Mouse (Mus musculus) neural tube, embryonic 11.5 days (tissue): ENCODE data around the gene 1110008L16Rik. TPM values are rescaled to one million over a fixed set of nuclear protein-coding genes. Genes with fewer than 3 reads are reported as not detected.
"Not testable (repeated sequence)": the region's sequence is repeated elsewhere in the genome, so short reads cannot be mapped to it uniquely, and the experiment has no call there.

Experiments used
- ATAC-seq: fragments of 200-750 bp; cut with Nextera tagmentation; 2 replicates; pipeline ENCODE4 v1.8.0; 2017; ENCODE audit warnings: moderate number of reproducible peaks, mild to moderate bottlenecking, moderate TSS enrichment, moderate library complexity; ENCODE audit not compliant: insufficient read depth, low FRiP score, low TSS enrichment
- DNase-seq: peaks from one replicate; pipeline ENCODE4 v3.0.0-alpha.2; 2015; ENCODE audit warnings: low spot score
- H3K27ac ChIP-seq: fragments of 300-500 bp; sonication (generic); 2 replicates; pipeline ENCODE4 v1.5.1; 2014; ENCODE audit warnings: low read depth, mild to moderate bottlenecking, low read length
- H3K27me3 ChIP-seq: fragments of 300-500 bp; sonication (generic); 2 replicates; pipeline ENCODE4 v1.6.1; 2014; ENCODE audit warnings: mild to moderate bottlenecking, low read length, mixed read lengths; ENCODE audit not compliant: control insufficient read depth, insufficient read depth
- H3K36me3 ChIP-seq: fragments of 300-500 bp; sonication (generic); 2 replicates; pipeline ENCODE4 v1.6.1; 2014; ENCODE audit warnings: mild to moderate bottlenecking, low read length, moderate library complexity, mixed read lengths; ENCODE audit not compliant: control insufficient read depth, insufficient read depth
- H3K4me1 ChIP-seq: fragments of 300-500 bp; sonication (generic); 2 replicates; pipeline ENCODE4 v1.6.1; 2014; ENCODE audit warnings: low read length, mixed read lengths; ENCODE audit not compliant: control insufficient read depth, insufficient read depth
- H3K4me2 ChIP-seq: fragments of 300-500 bp; sonication (generic); 2 replicates; pipeline ENCODE4 v1.6.1; 2014; ENCODE audit warnings: low read depth, mild to moderate bottlenecking, moderate library complexity
- H3K4me3 ChIP-seq: fragments of 300-500 bp; sonication (generic); 2 replicates; pipeline ENCODE4 v1.5.1; 2014; ENCODE audit warnings: low read depth, low read length
- H3K9ac ChIP-seq: fragments of 300-500 bp; sonication (generic); 2 replicates; pipeline ENCODE4 v1.6.1; 2014; ENCODE audit warnings: mild to moderate bottlenecking, low read length
- H3K9me3 ChIP-seq: fragments of 300-500 bp; sonication (generic); 2 replicates; pipeline ENCODE4 v1.6.1; 2016; ENCODE audit warnings: low read length; ENCODE audit not compliant: control insufficient read depth
- WGBS: fragments of 180-500 bp; shearing (Covaris S2); extraction: QIAGEN DNeasy Blood & Tissue Kit; methylation state at CpG from one replicate; pipeline ENCODE4 v1.1.7; 2014; 5-methylcytosine and 5-hydroxymethylcytosine counted together
- polyA plus RNA-seq: library from polyadenylated mRNA; unstranded; fragments of >200 nt; fragmentation: Nextera tagmentation; extraction: Ambion mirVana; gene quantifications from 2 replicates; pipeline ENCODE4 v1.2.1, GENCODE M21; 2014

1110008L16Rik gene
- polyA plus RNA-seq, 1 experiment from 2014 or later, result 17.3 TPM

DNA sequence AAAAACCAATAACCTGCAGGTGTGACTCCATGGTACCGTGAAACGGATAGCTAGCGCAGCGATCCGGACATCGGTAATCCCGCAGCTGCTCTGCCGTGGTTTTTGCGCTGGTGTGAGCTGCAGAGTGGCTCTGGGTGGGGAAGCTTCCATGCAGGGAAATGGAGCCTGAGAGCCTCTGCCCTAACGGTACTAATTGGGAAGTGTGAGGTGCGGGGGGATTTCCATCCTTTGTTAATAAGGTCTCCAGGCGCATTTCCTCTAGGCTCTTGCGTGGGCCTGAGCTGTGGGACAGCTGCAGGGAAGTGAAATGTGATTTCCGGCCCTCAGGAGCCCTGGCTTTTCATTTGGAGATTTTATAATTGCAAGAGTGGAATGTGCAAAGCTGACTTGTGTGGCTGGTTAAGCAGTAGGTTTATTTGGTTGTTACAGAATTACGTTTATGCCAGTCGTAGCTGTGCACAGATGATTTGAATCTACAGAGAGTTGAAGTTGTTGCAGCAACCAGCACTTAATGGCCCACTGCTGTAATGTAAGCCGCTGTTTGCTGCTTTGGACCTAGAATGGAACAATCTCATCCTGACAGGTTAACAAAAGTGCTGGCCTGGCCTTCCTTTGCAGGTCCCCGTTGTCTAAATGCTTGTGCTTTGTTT is 22.4 kb downstream of the 1110008L16Rik start:
- Histone ChIP-seq H3K4me2 (no peak overlapping the region), H3K4me1 (no peaks in the 10 kb centered on the region), H3K27ac (no peak overlapping the region), H3K36me3 (no peaks in the 10 kb centered on the region), H3K27me3 (no peaks in the 10 kb centered on the region), H3K9me3 (no peaks in the 10 kb centered on the region), H3K4me3 (no peak overlapping the region), H3K9ac (no peak overlapping the region)
- ATAC-seq (no peak), DNase-seq (no peak)
- WGBS, result 86% methylated on average over 18 of the region's 18 CpGs

DNA sequence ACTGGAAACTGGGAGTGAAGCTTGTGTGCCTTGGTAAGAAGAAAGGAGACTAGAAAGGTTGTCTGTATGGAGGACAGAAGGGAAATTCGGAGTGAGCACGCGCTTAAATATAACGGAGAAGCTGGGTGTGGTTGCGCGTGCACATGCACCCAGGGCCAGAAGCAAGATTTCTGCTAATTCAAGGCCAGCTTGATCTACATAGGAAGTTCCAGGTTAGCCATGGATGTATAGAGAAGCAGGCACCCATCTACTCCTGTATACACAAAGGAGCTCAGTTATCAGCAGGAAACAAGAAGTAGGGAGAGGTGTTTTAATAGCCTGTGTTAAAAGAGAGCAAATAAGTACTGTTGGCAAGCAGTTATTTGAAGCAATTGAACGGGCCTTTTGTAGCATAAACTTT is 26.3 kb downstream of the 1110008L16Rik start:
- Histone ChIP-seq H3K4me3 (no peak overlapping the region), H3K9ac (no peak overlapping the region), H3K27ac (no peak overlapping the region), H3K27me3 (no peaks in the 10 kb centered on the region), H3K4me1 (no peaks in the 10 kb centered on the region), H3K9me3 (no peaks in the 10 kb centered on the region), H3K36me3 (no peaks in the 10 kb centered on the region), H3K4me2 (no peak overlapping the region)
- ATAC-seq (no peak), DNase-seq (no peak)
- 96% methylated on average over 7 of the region's 7 CpGs for WGBS

DNA sequence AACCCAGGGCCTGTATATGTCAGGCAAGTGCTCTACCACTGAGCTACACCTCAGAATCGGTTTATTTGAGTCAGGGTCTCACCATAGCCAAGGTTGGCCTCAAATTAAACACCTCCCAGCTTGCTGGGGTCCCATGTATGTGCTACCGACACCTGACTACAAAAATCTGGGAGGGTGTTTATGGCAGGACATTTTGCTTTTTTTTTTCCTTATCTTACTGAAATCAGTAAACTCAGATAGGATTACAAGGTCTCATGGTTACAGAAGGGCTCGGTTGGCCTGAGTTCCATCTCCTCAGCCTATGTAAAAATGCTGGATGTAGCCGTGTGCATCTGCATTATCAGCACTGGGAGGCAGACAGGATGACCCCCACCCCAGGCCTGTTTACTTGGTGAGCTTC is 29.4 kb downstream of the 1110008L16Rik start:
- DNase-seq (no peak), ATAC-seq (no peak)
- Histone ChIP-seq H3K4me3 (no peak overlapping the region), H3K4me2 (no peak overlapping the region), H3K9ac (no peak overlapping the region), H3K4me1 (no peaks in the 10 kb centered on the region), H3K9me3 (no peaks in the 10 kb centered on the region), H3K27me3 (no peaks in the 10 kb centered on the region), H3K36me3 (no peaks in the 10 kb centered on the region), H3K27ac (no peak overlapping the region)
- WGBS, result 91% methylated on average over 4 of the region's 4 CpGs

DNA sequence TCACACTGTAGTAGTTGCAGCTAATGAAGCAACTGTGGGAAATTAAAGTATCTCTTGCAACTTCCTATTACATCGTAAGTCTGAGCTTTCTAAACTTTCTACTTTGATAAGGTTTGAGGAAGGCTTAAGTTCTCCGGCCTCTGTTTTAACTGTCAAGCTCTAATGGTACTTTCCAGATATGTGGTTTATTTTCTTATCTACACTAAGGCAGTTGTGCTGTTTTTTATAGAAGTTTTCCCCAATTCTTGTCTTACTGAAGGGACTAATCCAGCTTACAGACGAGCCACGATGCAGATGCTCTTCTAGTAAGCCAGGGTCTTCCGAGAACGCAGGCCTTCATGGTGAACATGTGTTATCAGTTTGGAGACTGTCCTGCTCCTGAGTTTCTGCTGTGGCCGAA is 30.0 kb downstream of the 1110008L16Rik start:
- H3K36me3 ChIP-seq, result no peaks in the 10 kb centered on the region
- H3K27ac ChIP-seq, result no peak overlapping the region
- H3K4me1 ChIP-seq, result no peaks in the 10 kb centered on the region
- H3K9ac ChIP-seq, result no peak overlapping the region
- H3K4me3 ChIP-seq, result no peak overlapping the region
- ATAC-seq, result no peak
- no peak for DNase-seq
- no peak overlapping the region for H3K4me2 ChIP-seq
- no peaks in the 10 kb centered on the region for H3K27me3 ChIP-seq
- no peaks in the 10 kb centered on the region for H3K9me3 ChIP-seq
- WGBS, result 92% methylated on average over 7 of the region's 7 CpGs

DNA sequence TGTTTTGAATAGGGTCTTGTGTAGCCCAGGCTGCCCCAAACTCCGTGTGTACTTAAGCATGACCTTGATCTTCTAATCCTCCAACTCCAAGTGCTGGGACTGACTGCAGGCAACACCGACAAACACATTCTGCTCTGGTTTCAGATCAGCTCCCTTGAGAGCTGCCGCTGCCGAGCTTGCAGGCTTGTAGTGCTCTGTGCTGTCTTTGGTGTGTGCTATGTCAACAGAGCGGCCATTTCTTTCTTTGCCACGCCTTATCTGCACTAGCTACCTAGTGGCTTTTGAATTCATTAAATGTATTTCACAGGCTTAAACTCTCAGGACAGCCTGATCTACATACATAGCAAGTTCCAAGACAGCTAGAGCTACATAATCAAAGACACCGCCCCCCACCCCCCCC is 34.3 kb downstream of the 1110008L16Rik start:
- ATAC-seq (no peak), DNase-seq (no peak)
- no peak overlapping the region for H3K4me2 ChIP-seq
- no peaks in the 10 kb centered on the region for H3K9me3 ChIP-seq
- no peak overlapping the region for H3K4me3 ChIP-seq
- H3K9ac ChIP-seq, result no peak overlapping the region
- H3K27me3 ChIP-seq, result no peaks in the 10 kb centered on the region
- no peaks in the 10 kb centered on the region for H3K36me3 ChIP-seq
- H3K27ac ChIP-seq, result no peak overlapping the region
- WGBS, result 88% methylated on average over 7 of the region's 7 CpGs
- no peaks in the 10 kb centered on the region for H3K4me1 ChIP-seq

DNA sequence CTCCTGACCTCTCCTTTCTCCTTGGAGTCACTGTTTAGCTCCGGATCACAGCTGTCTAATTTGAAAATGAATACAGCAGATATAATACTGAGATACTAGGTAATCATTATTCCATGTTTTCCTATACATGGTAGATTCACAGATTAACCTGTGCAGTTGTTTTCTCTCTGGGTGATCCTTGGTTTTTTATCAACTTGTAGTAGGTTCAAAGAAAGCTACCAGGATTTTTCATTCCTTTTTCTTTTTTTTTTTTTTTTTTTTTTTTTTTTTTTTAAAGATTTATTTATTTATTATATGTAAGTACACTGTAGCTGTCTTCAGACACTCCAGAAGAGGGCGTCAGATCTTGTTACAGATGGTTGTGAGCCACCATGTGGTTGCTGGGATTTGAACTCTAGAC is 39.1 kb downstream of the 1110008L16Rik start:
- not testable (repeated sequence) for H3K36me3 ChIP-seq, DNase-seq, H3K9ac ChIP-seq, H3K4me1 ChIP-seq, H3K27me3 ChIP-seq, H3K4me2 ChIP-seq, H3K4me3 ChIP-seq, ATAC-seq, H3K9me3 ChIP-seq, H3K27ac ChIP-seq
- 89% methylated on average over 1 of the region's 2 CpGs for WGBS

DNA sequence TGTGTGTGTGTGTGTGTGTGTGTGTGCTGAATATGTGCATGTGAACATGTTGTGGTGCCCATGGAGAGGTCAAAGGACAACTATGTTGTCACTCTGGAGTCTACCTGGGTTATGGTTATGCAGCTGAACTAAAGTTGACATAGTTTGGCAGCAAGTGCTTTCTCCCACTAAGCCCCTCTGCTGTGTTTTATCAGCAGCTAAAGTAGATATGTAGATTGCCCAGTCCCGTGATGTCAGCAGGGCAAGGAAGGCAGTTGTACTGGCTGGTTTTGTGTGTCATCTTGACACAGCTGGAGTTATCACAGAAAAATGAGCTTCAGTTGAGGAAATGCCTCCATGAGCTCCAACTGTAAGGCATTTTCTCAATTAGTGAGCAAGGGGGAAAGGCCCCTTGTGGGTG is 43.7 kb downstream of the 1110008L16Rik start:
- not testable (repeated sequence) for H3K36me3 ChIP-seq, H3K27ac ChIP-seq, H3K9me3 ChIP-seq, H3K9ac ChIP-seq, H3K4me1 ChIP-seq, H3K4me2 ChIP-seq, DNase-seq, H3K4me3 ChIP-seq, H3K27me3 ChIP-seq, ATAC-seq
- 77% methylated on average over 1 of the region's 1 CpGs for WGBS

DNA sequence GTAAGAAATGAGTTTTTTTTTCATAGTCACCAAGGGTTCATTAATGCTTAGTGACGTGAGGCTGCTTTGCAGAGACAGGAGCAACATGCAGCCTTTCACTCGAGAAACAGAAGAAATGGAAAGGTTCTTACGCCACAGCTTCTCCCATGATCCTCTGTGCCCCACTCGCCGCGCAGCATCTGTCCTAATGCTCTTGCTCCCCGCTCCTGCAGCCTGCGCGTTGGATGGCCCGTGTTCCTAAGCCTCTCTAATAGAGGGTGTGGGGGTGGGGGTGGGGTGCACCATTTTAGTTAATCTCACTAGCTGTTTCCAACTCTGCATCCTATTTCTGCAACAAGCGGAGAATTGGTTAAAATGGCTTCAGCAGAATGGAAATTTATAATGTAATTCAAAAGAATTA is 44.6 kb downstream of the 1110008L16Rik start:
- WGBS, result 85% methylated on average over 11 of the region's 11 CpGs
- H3K4me1 ChIP-seq, result no peaks in the 10 kb centered on the region
- no peak overlapping the region for H3K9ac ChIP-seq
- DNase-seq (no peak), ATAC-seq (no peak)
- no peaks in the 10 kb centered on the region for H3K36me3 ChIP-seq
- no peaks in the 10 kb centered on the region for H3K9me3 ChIP-seq
- H3K27me3 ChIP-seq, result no peaks in the 10 kb centered on the region
- no peak overlapping the region for H3K27ac ChIP-seq
- H3K4me3 ChIP-seq, result no peak overlapping the region
- no peak overlapping the region for H3K4me2 ChIP-seq

DNA sequence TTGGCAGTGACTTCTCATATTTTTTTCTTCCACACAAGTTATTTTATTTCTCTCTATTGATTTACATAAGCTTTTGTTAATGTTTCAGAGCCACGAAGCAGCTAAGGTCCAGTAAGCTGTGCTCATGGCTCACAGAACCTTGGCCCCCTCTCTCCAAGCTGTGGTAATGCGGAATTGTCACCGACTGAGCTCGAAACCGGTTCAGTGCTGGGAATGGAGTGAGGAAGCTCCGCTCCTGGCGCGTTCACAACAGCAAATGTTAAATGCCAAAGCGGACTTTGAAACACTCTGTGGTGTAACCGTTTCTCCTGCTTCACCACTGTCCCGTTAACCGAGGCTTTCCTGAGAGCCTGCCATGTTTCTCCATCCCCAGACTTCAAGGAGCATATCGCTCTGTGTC is 45.2 kb downstream of the 1110008L16Rik start:
- no peak overlapping the region for H3K4me2 ChIP-seq
- no peak for DNase-seq
- no peaks in the 10 kb centered on the region for H3K27me3 ChIP-seq
- 87% methylated on average over 13 of the region's 13 CpGs for WGBS
- no peaks in the 10 kb centered on the region for H3K36me3 ChIP-seq
- no peak for ATAC-seq
- no peak overlapping the region for H3K27ac ChIP-seq
- no peak overlapping the region for H3K4me3 ChIP-seq
- no peaks in the 10 kb centered on the region for H3K4me1 ChIP-seq
- no peak overlapping the region for H3K9ac ChIP-seq
- H3K9me3 ChIP-seq, result no peaks in the 10 kb centered on the region
